ENCODE assay signal across 12 mouse cellular contexts in genomic region chr9:26548328-26548922, GRCm38 (mm10).
DNase-seq lines count a peak whose midpoint lies in the region; ATAC-seq lines count a peak whose summit lies in the region.
"Had no signal": no experiment of that assay in that cellular context is flagged by ENCODE, and none has a peak within 500 bp of the region (broad histone marks: within the 10 kb centered on the region; RNA-seq: fewer than 3 reads in every experiment).

No protein-coding gene starts in this region.

- H3K27me3 ChIP-seq in heart, embryonic 11.5 days (ENCODE audit: control insufficient read depth, insufficient read depth, low read length) = no peaks in the 10 kb centered on the region
- no peaks in the 10 kb centered on the region for H3K27me3 ChIP-seq in midbrain, embryonic 14.5 days (ENCODE audit: control insufficient read depth, insufficient read depth, low read length)
- H3K27me3 ChIP-seq in kidney, embryonic 16.5 days (ENCODE audit: insufficient read depth, low read length) = no peaks in the 10 kb centered on the region
- H3K27me3 ChIP-seq: forebrain, embryonic 15.5 days; limb, embryonic 15.5 days had no signal

- whole genome bisulfite sequencing in heart, embryonic 11.5 days (ENCODE audit: insufficient replicate concordance) = 42% methylated on average over 4 of the region's 4 CpGs
- 78% methylated on average over 4 of the region's 4 CpGs for WGBS in midbrain, embryonic 14.5 days
- 65% methylated on average over 4 of the region's 4 CpGs for WGBS in kidney, embryonic 16.5 days

- no peaks in the 10 kb centered on the region for H3K9me3 ChIP-seq in heart, embryonic 11.5 days (replicated peaks; ENCODE audit: control insufficient read depth, low read length)
- no peaks in the 10 kb centered on the region for H3K9me3 ChIP-seq in midbrain, embryonic 14.5 days (ENCODE audit: control insufficient read depth, low read length)
- H3K9me3 ChIP-seq in kidney, embryonic 16.5 days (ENCODE audit: low read length) = no peaks in the 10 kb centered on the region
- H3K9me3 ChIP-seq: forebrain, embryonic 15.5 days; limb, embryonic 15.5 days had no signal

- H3K9ac ChIP-seq in heart, embryonic 11.5 days (ENCODE audit: low read depth, low read length) = no peak overlapping the region
- no peak overlapping the region for H3K9ac ChIP-seq in midbrain, embryonic 14.5 days (replicated peaks; ENCODE audit: low read length)
- H3K9ac ChIP-seq in kidney, embryonic 16.5 days (replicated peaks; ENCODE audit: low read length) = no peak overlapping the region
- H3K9ac ChIP-seq: forebrain, embryonic 15.5 days; limb, embryonic 15.5 days had no signal

- no peak overlapping the region for H3K4me2 ChIP-seq in heart, embryonic 11.5 days
- H3K4me2 ChIP-seq in midbrain, embryonic 14.5 days (ENCODE audit: low read length) = no peak overlapping the region
- no peak overlapping the region for H3K4me2 ChIP-seq in kidney, embryonic 16.5 days (replicated peaks; ENCODE audit: low read depth, low read length)
- H3K4me2 ChIP-seq: forebrain, embryonic 15.5 days; limb, embryonic 15.5 days had no signal

- intact Hi-C loops in heart, postnatal 36 days (cut with DNase I) = no loop called here

- H3K4me3 ChIP-seq in heart, embryonic 11.5 days (ENCODE audit: low read depth, low read length) = no peak overlapping the region
- H3K4me3 ChIP-seq in midbrain, embryonic 14.5 days (replicated peaks; ENCODE audit: low read depth, low read length) = no peak overlapping the region
- H3K4me3 ChIP-seq in kidney, embryonic 16.5 days (ENCODE audit: low read length) = no peak overlapping the region
- H3K4me3 ChIP-seq: forebrain, embryonic 15.5 days; limb, embryonic 15.5 days had no signal

- H3K36me3 ChIP-seq in heart, embryonic 11.5 days (ENCODE audit: control insufficient read depth, insufficient read depth, low read length) = no peaks in the 10 kb centered on the region
- no peaks in the 10 kb centered on the region for H3K36me3 ChIP-seq in midbrain, embryonic 14.5 days (ENCODE audit: control insufficient read depth, insufficient read depth, low read length)
- no peaks in the 10 kb centered on the region for H3K36me3 ChIP-seq in kidney, embryonic 16.5 days (ENCODE audit: insufficient read depth, low read length)
- H3K36me3 ChIP-seq: forebrain, embryonic 15.5 days; limb, embryonic 15.5 days had no signal

- DNase-seq in heart, adult 11 months = peak; percentile 91
- peak; percentile 81 for DNase-seq in Muller cell, postnatal 12 days (ENCODE audit: inconsistent ontology term)
- DNase-seq in cerebellum, postnatal 25 days = peak; percentile 81 to 88
- DNase-seq in heart, postnatal 36 days = peak; percentile 32 to 39
- DNase-seq in midbrain, embryonic 14.5 days = no peak
- DNase-seq: kidney, adult 9 months had no signal

- ATAC-seq in heart, embryonic 11.5 days (replicated peaks; ENCODE audit: insufficient number of reproducible peaks, low FRiP score, low TSS enrichment) = no peak
- ATAC-seq in inflammation-experienced regulatory T-cells, adult 6 months = no peak
- no peak for ATAC-seq in midbrain, embryonic 14.5 days (ENCODE audit: low FRiP score, low TSS enrichment)
- no peak for ATAC-seq in kidney, embryonic 16.5 days (ENCODE audit: low FRiP score, low TSS enrichment)
- ATAC-seq: activated CD4-positive, CD25-positive, alpha-beta regulatory T cell, adult 4 months; forebrain, embryonic 15.5 days had no signal

- H3K4me1 ChIP-seq in heart, embryonic 11.5 days (ENCODE audit: control insufficient read depth, insufficient read depth, low read length) = no peaks in the 10 kb centered on the region
- H3K4me1 ChIP-seq in midbrain, embryonic 14.5 days (ENCODE audit: control insufficient read depth, insufficient read depth, low read length) = no peaks in the 10 kb centered on the region
- H3K4me1 ChIP-seq in kidney, embryonic 16.5 days (ENCODE audit: insufficient read depth, low read length) = no peaks in the 10 kb centered on the region
- H3K4me1 ChIP-seq: forebrain, embryonic 15.5 days; limb, embryonic 15.5 days had no signal

- no peak overlapping the region for H3K27ac ChIP-seq in heart, embryonic 11.5 days (ENCODE audit: low read depth, low read length)
- no peak overlapping the region for H3K27ac ChIP-seq in midbrain, embryonic 14.5 days (replicated peaks; ENCODE audit: low read depth, low read length)
- H3K27ac ChIP-seq in kidney, embryonic 16.5 days (ENCODE audit: low read length) = no peak overlapping the region
- H3K27ac ChIP-seq: forebrain, embryonic 15.5 days; limb, embryonic 15.5 days had no signal
